Mouse (Mus musculus): ENCODE results near the gene Pdpk1. TPM values are rescaled to one million over a fixed set of nuclear protein-coding genes. Genes with fewer than 3 reads are reported as not detected.

Gene Pdpk1
- polyA plus RNA-seq (2016; fragmentation: Nextera tagmentation; extraction: Ambion mirVana): 46.9 and 48.6 TPM in 2 replicates

GRCm38 (mm10) chr17:24150824-24151223, at the start of gene Pdpk1:
Gene Pdpk1, minus strand, starts transcription at chr17:24150924.
- peak within 1 kb of the TSS; percentile 52 for H3K4me3 ChIP-seq
- peak within 1 kb of the TSS; percentile 74 for H3K9ac ChIP-seq
- H3K4me2 ChIP-seq: peak within 1 kb of the TSS; percentile 91
- H3K27ac ChIP-seq (ENCODE audit: poor library complexity, severe bottlenecking): no peak within 1 kb of the TSS
- 0 out of 2 replicates have a peak, but pooled peaks cover 14% of the 10 kb centered on the region for H3K36me3 ChIP-seq
- H3K27me3 ChIP-seq (replicated peaks): no peaks in the 10 kb centered on the region
- no peak for ATAC-seq (ENCODE audit: insufficient number of reproducible peaks, low FRiP score)
- no peaks in the 10 kb centered on the region for H3K9me3 ChIP-seq (replicated peaks)
- 81% methylated on average over 2 of the region's 2 CpGs for WGBS
- H3K4me1 ChIP-seq (replicated peaks): peaks cover 10% of the 10 kb centered on the region

DNA sequence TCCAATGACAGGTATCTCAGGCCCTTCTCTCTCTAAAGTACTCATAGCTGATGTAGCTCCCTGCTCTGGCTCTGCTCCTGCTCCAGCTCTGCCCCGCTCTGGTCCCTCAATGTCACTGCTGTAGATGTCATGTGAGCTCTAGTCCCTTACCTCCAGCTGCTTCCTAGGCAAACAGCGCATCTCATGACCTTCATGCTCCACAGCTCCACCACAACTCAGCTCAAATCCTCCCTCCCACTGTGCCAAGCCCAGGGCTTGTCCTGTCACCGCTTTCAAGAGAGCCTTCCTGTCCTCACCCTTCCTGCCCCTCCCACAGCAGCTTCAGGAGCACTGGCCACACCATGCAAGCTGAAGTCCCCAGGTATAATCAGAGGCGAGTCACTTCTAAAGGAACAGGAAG, 49.0 kb upstream of the Pdpk1 start:
- no peaks in the 10 kb centered on the region for H3K9me3 ChIP-seq (replicated peaks)
- H3K36me3 ChIP-seq: no peaks in the 10 kb centered on the region
- WGBS: 32% methylated on average over 4 of the region's 4 CpGs
- H3K4me1 ChIP-seq (replicated peaks): peaks cover 67% of the 10 kb centered on the region
- no peak for ATAC-seq (ENCODE audit: insufficient number of reproducible peaks, low FRiP score)
- no peaks in the 10 kb centered on the region for H3K27me3 ChIP-seq (replicated peaks)
- no peak overlapping the region for H3K9ac ChIP-seq
- H3K27ac ChIP-seq (ENCODE audit: poor library complexity, severe bottlenecking): no peak overlapping the region
- H3K4me2 ChIP-seq: no peak overlapping the region
- H3K4me3 ChIP-seq: no peak overlapping the region

DNA sequence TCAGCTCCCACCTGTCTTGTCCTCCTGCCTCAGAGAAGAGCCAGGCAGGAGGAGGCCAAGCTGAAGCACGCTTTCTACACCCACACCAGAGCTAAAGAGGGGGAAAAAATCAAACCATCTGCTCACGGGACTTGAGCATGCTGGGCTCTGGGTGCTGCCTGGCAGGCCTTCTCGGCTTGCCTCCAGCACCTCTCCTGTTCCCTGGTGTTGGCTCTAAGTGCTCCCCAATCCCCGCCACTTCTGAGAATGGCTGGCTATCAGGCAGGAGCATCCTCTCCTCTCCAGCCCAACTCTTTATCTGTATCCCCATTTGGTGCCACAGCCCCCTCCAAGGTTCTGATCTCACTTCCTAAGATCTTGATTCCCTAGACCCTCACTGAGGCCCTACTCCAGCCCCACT, 48.5 kb upstream of the Pdpk1 start:
- no peak overlapping the region for H3K27ac ChIP-seq (ENCODE audit: poor library complexity, severe bottlenecking)

GRCm38 (mm10) chr17:24197032-24197824, 46.5 kb upstream of the Pdpk1 start:
- no peaks in the 10 kb centered on the region for H3K9me3 ChIP-seq (replicated peaks)
- ATAC-seq (ENCODE audit: insufficient number of reproducible peaks, low FRiP score): peak; percentile 34
- H3K4me1 ChIP-seq (replicated peaks): peaks cover 59% of the 10 kb centered on the region
- no peak overlapping the region for H3K27ac ChIP-seq (ENCODE audit: poor library complexity, severe bottlenecking)
- H3K4me3 ChIP-seq: no peak overlapping the region
- no peak overlapping the region for H3K4me2 ChIP-seq
- no peaks in the 10 kb centered on the region for H3K27me3 ChIP-seq (replicated peaks)
- 35% methylated on average over 15 of the region's 15 CpGs for whole genome bisulfite sequencing
- no peaks in the 10 kb centered on the region for H3K36me3 ChIP-seq
- no peak overlapping the region for H3K9ac ChIP-seq

More for the DNA sequence above, 48.5 kb upstream of the Pdpk1 start:
- Histone ChIP-seq H3K9ac (no peak overlapping the region), H3K9me3 (replicated peaks) (no peaks in the 10 kb centered on the region), H3K4me3 (no peak overlapping the region), H3K27me3 (replicated peaks) (no peaks in the 10 kb centered on the region), H3K36me3 (no peaks in the 10 kb centered on the region), H3K4me2 (no peak overlapping the region), H3K4me1 (replicated peaks) (peaks cover 67% of the 10 kb centered on the region)
- 77% methylated on average over 4 of the region's 4 CpGs for WGBS
- ATAC-seq (ENCODE audit: insufficient number of reproducible peaks, low FRiP score): no peak

DNA sequence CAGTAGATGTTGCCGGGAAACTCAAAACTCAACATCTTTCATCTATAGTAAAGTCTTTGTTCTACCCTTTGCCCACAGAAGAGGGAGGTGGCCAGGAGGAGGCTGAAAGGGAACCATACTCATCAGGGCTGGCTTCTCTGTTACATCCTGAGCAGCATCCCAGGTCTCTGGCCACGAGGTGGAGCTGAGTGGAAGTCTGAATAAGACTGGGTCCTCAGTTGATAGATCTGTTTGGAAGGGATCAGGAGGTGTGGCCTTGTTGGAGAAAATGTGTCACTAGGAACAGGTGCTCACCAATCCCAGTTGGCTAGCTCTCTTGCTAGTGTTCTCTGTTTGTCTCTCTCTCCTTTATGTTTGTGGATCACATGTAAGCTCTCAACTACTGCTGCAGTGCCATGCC, 44.6 kb upstream of the Pdpk1 start:
- H3K4me1 ChIP-seq (replicated peaks): peaks cover 68% of the 10 kb centered on the region
- H3K9ac ChIP-seq: no peak overlapping the region
- no peaks in the 10 kb centered on the region for H3K27me3 ChIP-seq (replicated peaks)
- no peaks in the 10 kb centered on the region for H3K9me3 ChIP-seq (replicated peaks)
- H3K4me2 ChIP-seq: no peak overlapping the region
- ATAC-seq (ENCODE audit: insufficient number of reproducible peaks, low FRiP score): no peak
- WGBS: 74% methylated on average over 2 of the region's 2 CpGs
- no peak overlapping the region for H3K4me3 ChIP-seq
- H3K36me3 ChIP-seq: no peaks in the 10 kb centered on the region
- H3K27ac ChIP-seq (ENCODE audit: poor library complexity, severe bottlenecking): 0 out of 2 replicates have a peak overlapping the region, but pooled peaks have one; percentile 13

GRCm38 (mm10) chr17:24193769-24194168, 43.0 kb upstream of the Pdpk1 start:
- peaks cover 3% of the 10 kb centered on the region; the same call in 1 of the 2 replicates for H3K36me3 ChIP-seq
- H3K9me3 ChIP-seq (replicated peaks): no peaks in the 10 kb centered on the region
- no peak overlapping the region for H3K27ac ChIP-seq (ENCODE audit: poor library complexity, severe bottlenecking)
- no peaks in the 10 kb centered on the region for H3K27me3 ChIP-seq (replicated peaks)
- no peak overlapping the region for H3K9ac ChIP-seq
- peaks cover 56% of the 10 kb centered on the region for H3K4me1 ChIP-seq (replicated peaks)
- 49% methylated on average over 5 of the region's 5 CpGs for WGBS
- H3K4me3 ChIP-seq: no peak overlapping the region
- H3K4me2 ChIP-seq: no peak overlapping the region
- ATAC-seq (ENCODE audit: insufficient number of reproducible peaks, low FRiP score): peak; percentile 56; the same call in 1 of the 2 replicates

- Histone ChIP-seq H3K27me3 (replicated peaks) (no peaks in the 10 kb centered on the region), H3K4me1 (replicated peaks) (peaks cover 56% of the 10 kb centered on the region), H3K4me2 (no peak overlapping the region), H3K36me3 (peaks cover 4% of the 10 kb centered on the region; the same call in 1 of the 2 replicates), H3K9ac (no peak overlapping the region), H3K4me3 (no peak overlapping the region), H3K27ac (ENCODE audit: poor library complexity, severe bottlenecking) (no peak overlapping the region), H3K9me3 (replicated peaks) (no peaks in the 10 kb centered on the region)
- ATAC-seq (ENCODE audit: insufficient number of reproducible peaks, low FRiP score): no peak
- 83% methylated on average over 8 of the region's 8 CpGs for WGBS
Observed at GRCm38 (mm10) chr17:24193268-24193667, 42.5 kb upstream of the Pdpk1 start.

GRCm38 (mm10) chr17:24192848-24193247, 42.1 kb upstream of the Pdpk1 start:
- H3K9me3 ChIP-seq (replicated peaks): no peaks in the 10 kb centered on the region
- H3K4me1 ChIP-seq (replicated peaks): peaks cover 52% of the 10 kb centered on the region
- peaks cover 7% of the 10 kb centered on the region; the same call in 1 of the 2 replicates for H3K36me3 ChIP-seq
- 81% methylated on average over 8 of the region's 8 CpGs for WGBS
- no peak for ATAC-seq (ENCODE audit: insufficient number of reproducible peaks, low FRiP score)
- H3K4me3 ChIP-seq: no peak overlapping the region
- H3K27me3 ChIP-seq (replicated peaks): no peaks in the 10 kb centered on the region
- H3K4me2 ChIP-seq: no peak overlapping the region
- H3K27ac ChIP-seq (ENCODE audit: poor library complexity, severe bottlenecking): no peak overlapping the region
- no peak overlapping the region for H3K9ac ChIP-seq

DNA sequence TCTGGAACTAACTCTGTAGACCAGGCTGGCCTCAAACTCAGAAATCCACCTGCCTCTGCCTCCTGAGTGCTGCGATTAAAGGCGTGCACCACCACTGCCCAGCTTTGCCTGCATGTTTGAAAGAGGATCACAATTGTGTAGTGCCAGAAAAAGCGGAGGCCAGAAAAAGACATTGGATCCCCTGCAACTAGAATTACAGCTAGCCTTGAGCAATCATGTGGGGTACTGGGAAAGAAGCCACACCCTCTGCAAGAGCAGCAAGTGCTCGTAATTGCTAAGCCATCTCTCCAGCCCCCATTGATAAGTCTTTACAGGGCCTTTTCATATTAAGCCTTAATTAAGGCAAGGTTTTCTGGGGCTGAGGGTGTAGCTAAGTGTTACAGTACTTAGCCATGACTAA, 40.8 kb upstream of the Pdpk1 start:
- no peak overlapping the region for H3K9ac ChIP-seq
- 74% methylated on average over 4 of the region's 4 CpGs for WGBS
- ATAC-seq (ENCODE audit: insufficient number of reproducible peaks, low FRiP score): no peak

GRCm38 (mm10) chr17:24190934-24191333, 40.2 kb upstream of the Pdpk1 start:
- no peaks in the 10 kb centered on the region for H3K27me3 ChIP-seq (replicated peaks)
- ATAC-seq (ENCODE audit: insufficient number of reproducible peaks, low FRiP score): no peak
- H3K4me2 ChIP-seq: no peak overlapping the region
- 81% methylated on average over 2 of the region's 2 CpGs for WGBS
- no peaks in the 10 kb centered on the region for H3K9me3 ChIP-seq (replicated peaks)
- H3K9ac ChIP-seq: no peak overlapping the region
- no peak overlapping the region for H3K27ac ChIP-seq (ENCODE audit: poor library complexity, severe bottlenecking)
- H3K4me1 ChIP-seq (replicated peaks): peaks cover 33% of the 10 kb centered on the region
- no peak overlapping the region for H3K4me3 ChIP-seq
- peaks cover 11% of the 10 kb centered on the region for H3K36me3 ChIP-seq

More for the DNA sequence above, 40.8 kb upstream of the Pdpk1 start:
- no peak overlapping the region for H3K4me3 ChIP-seq
- no peaks in the 10 kb centered on the region for H3K27me3 ChIP-seq (replicated peaks)
- H3K36me3 ChIP-seq: peaks cover 10% of the 10 kb centered on the region; the same call in 1 of the 2 replicates
- no peak overlapping the region for H3K27ac ChIP-seq (ENCODE audit: poor library complexity, severe bottlenecking)
- H3K4me2 ChIP-seq: no peak overlapping the region
- H3K4me1 ChIP-seq (replicated peaks): peaks cover 39% of the 10 kb centered on the region
- H3K9me3 ChIP-seq (replicated peaks): no peaks in the 10 kb centered on the region

GRCm38 (mm10) chr17:24174259-24174658, 23.5 kb upstream of the Pdpk1 start:
- 69% methylated on average over 3 of the region's 3 CpGs for WGBS
- ATAC-seq (ENCODE audit: insufficient number of reproducible peaks, low FRiP score): no peak
- H3K9me3 ChIP-seq (replicated peaks): no peaks in the 10 kb centered on the region
- H3K27me3 ChIP-seq (replicated peaks): no peaks in the 10 kb centered on the region
- H3K4me3 ChIP-seq: no peak overlapping the region
- H3K4me1 ChIP-seq (replicated peaks): peaks cover 8% of the 10 kb centered on the region
- no peak overlapping the region for H3K4me2 ChIP-seq
- no peaks in the 10 kb centered on the region for H3K36me3 ChIP-seq
- H3K27ac ChIP-seq (ENCODE audit: poor library complexity, severe bottlenecking): no peak overlapping the region
- no peak overlapping the region for H3K9ac ChIP-seq
